Mouse (Mus musculus): ENCODE data around the gene Vstm4. TPM values are rescaled to one million over a fixed set of nuclear protein-coding genes. Genes with fewer than 3 reads are reported as not detected.
A peak's percentile ranks its signal among the peaks of the same experiment; 100 is the strongest.

Vstm4 gene
- polyA plus RNA-seq, 1 experiment from 2014 or later = 20.3 TPM

DNA sequence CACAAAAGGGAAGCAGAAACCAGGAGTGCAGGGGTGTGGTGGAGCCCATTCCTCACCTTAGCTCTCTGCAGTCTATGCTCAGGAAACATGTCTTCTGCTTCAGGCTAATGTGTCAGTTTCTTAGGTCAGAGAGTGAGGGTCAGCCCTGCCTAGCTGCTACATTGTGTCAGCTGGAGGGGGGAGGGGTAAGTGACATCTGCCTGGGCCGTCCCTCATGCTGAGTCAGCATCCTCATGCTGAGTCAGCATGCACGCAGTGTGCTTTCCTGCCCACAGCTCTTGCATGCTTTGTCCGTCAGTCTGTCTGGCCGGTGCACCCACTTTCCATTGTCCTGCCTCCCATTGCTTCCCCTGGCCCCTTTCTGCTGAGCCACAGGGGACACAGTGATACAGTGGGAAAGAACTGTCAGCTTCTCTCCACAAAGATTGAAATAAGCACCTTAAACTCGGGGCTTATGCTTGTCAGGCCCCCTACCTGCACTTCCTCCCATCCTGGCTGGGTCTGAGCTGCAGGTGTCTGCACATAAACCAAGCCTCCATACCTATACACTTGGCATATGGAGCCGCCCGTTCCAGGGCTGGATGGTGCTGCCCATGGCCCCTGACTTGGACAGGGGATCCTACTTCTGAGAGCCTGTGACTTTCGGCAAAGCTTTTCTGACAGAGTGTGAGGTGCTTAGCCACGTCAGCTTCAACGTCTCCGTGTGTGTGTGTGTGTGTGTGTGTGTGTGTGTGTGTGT, 3.4 kb downstream of the Vstm4 start:
- H3K9ac ChIP-seq (ENCODE audit: low read length) = no peak overlapping the region
- H3K36me3 ChIP-seq (ENCODE audit: control insufficient read depth, insufficient read depth, low read length) = peaks cover 13% of the 10 kb centered on the region; the same call in 1 of the 2 replicates
- no peak overlapping the region for H3K4me3 ChIP-seq (ENCODE audit: control insufficient read depth in 1 of 2, insufficient read depth in 1 of 2, low read depth in 1 of 2, low read length in 2 of 2)
- H3K27me3 ChIP-seq (ENCODE audit: control insufficient read depth, insufficient read depth, low read length) = no peaks in the 10 kb centered on the region
- H3K27ac ChIP-seq (replicated peaks in 1 of 2; ENCODE audit: control insufficient read depth in 1 of 2, insufficient read depth in 1 of 2, low read depth in 2 of 2, low read length in 2 of 2) = peak overlapping the region in 1 of 2 experiments; percentile 90; a peak in 1 of 4 replicates
- no peaks in the 10 kb centered on the region for H3K9me3 ChIP-seq (ENCODE audit: control insufficient read depth, low read length)
- 56% methylated on average over 11 of the region's 11 CpGs for WGBS
- H3K4me1 ChIP-seq (ENCODE audit: control insufficient read depth in 2 of 2, insufficient read depth in 2 of 2, low read length in 2 of 2) = peaks cover 34 to 49% of the 10 kb centered on the region in 2 experiments
- H3K4me2 ChIP-seq (ENCODE audit: low read length) = no peak overlapping the region
- no peak for ATAC-seq (ENCODE audit: insufficient number of reproducible peaks, insufficient read depth, low FRiP score, low read depth)

DNA sequence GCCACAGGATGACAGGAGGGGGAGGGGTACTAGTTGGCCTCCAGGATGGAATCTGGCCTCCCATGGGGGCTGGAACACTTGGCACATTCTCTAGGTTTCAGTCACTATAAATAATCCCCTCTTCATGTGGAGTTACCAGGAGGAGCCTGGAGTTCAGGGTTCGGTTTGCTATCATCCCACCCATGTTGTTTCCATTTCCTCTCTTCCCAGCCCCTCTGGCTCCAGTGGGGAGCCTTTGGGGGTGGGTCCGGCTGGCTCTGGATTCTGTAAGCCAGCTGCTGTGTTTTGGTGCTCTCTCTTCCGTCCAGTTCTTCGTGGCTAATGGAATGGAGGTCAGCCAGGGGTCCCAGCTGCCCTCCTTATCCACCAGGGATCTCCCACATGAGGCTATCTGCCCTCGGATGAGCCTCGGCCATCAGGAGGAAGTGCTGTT, 4.6 kb downstream of the Vstm4 start:
- under 1% methylated on average over 6 of the region's 6 CpGs for WGBS
- peak overlapping the region; percentile 52 for H3K9ac ChIP-seq (ENCODE audit: low read length)
- ATAC-seq (ENCODE audit: insufficient number of reproducible peaks, insufficient read depth, low FRiP score, low read depth) = peak; percentile 76
- peaks cover 17% of the 10 kb centered on the region; the same call in 1 of the 2 replicates for H3K36me3 ChIP-seq (ENCODE audit: control insufficient read depth, insufficient read depth, low read length)
- no peaks in the 10 kb centered on the region for H3K27me3 ChIP-seq (ENCODE audit: control insufficient read depth, insufficient read depth, low read length)
- no peaks in the 10 kb centered on the region for H3K9me3 ChIP-seq (ENCODE audit: control insufficient read depth, low read length)
- no peak overlapping the region; a peak in 1 of 4 replicates for H3K4me3 ChIP-seq (ENCODE audit: control insufficient read depth in 1 of 2, insufficient read depth in 1 of 2, low read depth in 1 of 2, low read length in 2 of 2)
- peak overlapping the region; percentile 54 for H3K4me2 ChIP-seq (ENCODE audit: low read length)
- peak overlapping the region; percentile 75 to 90 for H3K27ac ChIP-seq (replicated peaks in 1 of 2; ENCODE audit: control insufficient read depth in 1 of 2, insufficient read depth in 1 of 2, low read depth in 2 of 2, low read length in 2 of 2)
- peaks cover 33 to 49% of the 10 kb centered on the region in 2 experiments for H3K4me1 ChIP-seq (ENCODE audit: control insufficient read depth in 2 of 2, insufficient read depth in 2 of 2, low read length in 2 of 2)

DNA sequence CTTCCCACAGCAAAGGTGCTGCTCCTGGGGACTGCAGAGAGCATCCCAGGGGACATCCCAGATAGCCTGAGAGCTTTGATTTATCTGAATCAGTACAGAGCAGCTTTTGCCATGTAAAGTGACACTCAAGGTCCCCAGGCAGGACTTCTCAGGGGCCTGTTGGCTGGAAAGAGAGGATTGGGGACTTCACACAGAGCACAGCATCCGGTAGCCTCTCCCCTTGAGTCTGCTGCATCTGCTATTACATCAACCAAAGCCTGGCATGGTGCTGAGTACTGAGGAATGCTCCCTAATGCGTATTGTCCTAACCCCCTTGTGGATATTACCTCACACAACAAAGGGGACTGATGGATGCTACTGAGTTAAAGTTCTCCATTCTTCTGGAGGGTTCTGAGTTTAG, 5.1 kb downstream of the Vstm4 start:
- peak overlapping the region; percentile 54 for H3K4me2 ChIP-seq (ENCODE audit: low read length)
- H3K9ac ChIP-seq (ENCODE audit: low read length) = peak overlapping the region; percentile 52
- H3K4me3 ChIP-seq (ENCODE audit: control insufficient read depth in 1 of 2, insufficient read depth in 1 of 2, low read depth in 1 of 2, low read length in 2 of 2) = no peak overlapping the region; a peak in 1 of 4 replicates
- no peaks in the 10 kb centered on the region for H3K27me3 ChIP-seq (ENCODE audit: control insufficient read depth, insufficient read depth, low read length)
- H3K9me3 ChIP-seq (ENCODE audit: control insufficient read depth, low read length) = no peaks in the 10 kb centered on the region
- 43% methylated on average over 2 of the region's 2 CpGs for WGBS
- peak; percentile 6; the same call in 1 of the 2 replicates for ATAC-seq (ENCODE audit: insufficient number of reproducible peaks, insufficient read depth, low FRiP score, low read depth)
- H3K27ac ChIP-seq (replicated peaks in 1 of 2; ENCODE audit: control insufficient read depth in 1 of 2, insufficient read depth in 1 of 2, low read depth in 2 of 2, low read length in 2 of 2) = peak overlapping the region; percentile 75 to 90
- peaks cover 17% of the 10 kb centered on the region; the same call in 1 of the 2 replicates for H3K36me3 ChIP-seq (ENCODE audit: control insufficient read depth, insufficient read depth, low read length)
- peaks cover 29 to 46% of the 10 kb centered on the region in 2 experiments for H3K4me1 ChIP-seq (ENCODE audit: control insufficient read depth in 2 of 2, insufficient read depth in 2 of 2, low read length in 2 of 2)

DNA sequence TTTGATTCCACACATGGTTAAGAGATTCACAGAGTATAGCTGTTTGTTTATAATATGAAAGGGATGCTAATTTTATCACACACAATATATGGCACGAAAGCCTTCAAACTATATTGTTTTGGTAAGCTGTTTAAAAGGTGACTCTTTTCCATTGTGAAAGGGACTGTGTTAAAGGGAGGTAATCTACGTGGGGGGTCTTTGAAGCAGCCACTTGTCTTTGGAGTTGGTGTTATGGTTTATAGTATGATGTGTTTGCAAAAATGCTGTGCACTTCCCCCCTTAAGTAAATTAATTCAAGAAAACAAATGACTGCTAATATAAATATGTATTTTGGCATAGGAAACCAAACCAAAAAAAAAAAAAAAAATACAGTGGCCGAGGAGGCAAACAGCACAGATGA, 8.8 kb downstream of the Vstm4 start:
- Histone ChIP-seq H3K27me3 (ENCODE audit: control insufficient read depth, insufficient read depth, low read length) (no peaks in the 10 kb centered on the region), H3K36me3 (ENCODE audit: control insufficient read depth, insufficient read depth, low read length) (peaks cover 17% of the 10 kb centered on the region; the same call in 1 of the 2 replicates), H3K4me2 (ENCODE audit: low read length) (no peak overlapping the region), H3K4me1 (ENCODE audit: control insufficient read depth in 2 of 2, insufficient read depth in 2 of 2, low read length in 2 of 2) (peaks cover 12 to 24% of the 10 kb centered on the region in 2 experiments), H3K9me3 (ENCODE audit: control insufficient read depth, low read length) (0 out of 2 replicates have a peak, but pooled peaks cover 2% of the 10 kb centered on the region), H3K9ac (ENCODE audit: low read length) (no peak overlapping the region), H3K4me3 (ENCODE audit: control insufficient read depth in 1 of 2, insufficient read depth in 1 of 2, low read depth in 1 of 2, low read length in 2 of 2) (no peak overlapping the region), H3K27ac (replicated peaks in 1 of 2; ENCODE audit: control insufficient read depth in 1 of 2, insufficient read depth in 1 of 2, low read depth in 2 of 2, low read length in 2 of 2) (no peak overlapping the region)
- ATAC-seq (ENCODE audit: insufficient number of reproducible peaks, insufficient read depth, low FRiP score, low read depth) = no peak
- WGBS = 81% methylated on average over 3 of the region's 3 CpGs

- no peak overlapping the region for H3K9ac ChIP-seq (ENCODE audit: low read length)
- 46% methylated on average over 5 of the region's 5 CpGs for WGBS
- H3K27me3 ChIP-seq (ENCODE audit: control insufficient read depth, insufficient read depth, low read length) = no peaks in the 10 kb centered on the region
- peaks cover 8% of the 10 kb centered on the region in 2 experiments for H3K4me1 ChIP-seq (ENCODE audit: control insufficient read depth in 2 of 2, insufficient read depth in 2 of 2, low read length in 2 of 2)
- H3K9me3 ChIP-seq (ENCODE audit: control insufficient read depth, low read length) = 0 out of 2 replicates have a peak, but pooled peaks cover 2% of the 10 kb centered on the region
- peak overlapping the region in 1 of 2 experiments; percentile 7; a peak in 1 of 4 replicates for H3K27ac ChIP-seq (replicated peaks in 1 of 2; ENCODE audit: control insufficient read depth in 1 of 2, insufficient read depth in 1 of 2, low read depth in 2 of 2, low read length in 2 of 2)
- no peak overlapping the region for H3K4me3 ChIP-seq (ENCODE audit: control insufficient read depth in 1 of 2, insufficient read depth in 1 of 2, low read depth in 1 of 2, low read length in 2 of 2)
- H3K4me2 ChIP-seq (ENCODE audit: low read length) = no peak overlapping the region
- ATAC-seq (ENCODE audit: insufficient number of reproducible peaks, insufficient read depth, low FRiP score, low read depth) = peak; percentile 66
- H3K36me3 ChIP-seq (ENCODE audit: control insufficient read depth, insufficient read depth, low read length) = no peaks in the 10 kb centered on the region
Observed at GRCm38 (mm10) chr14:32871963-32872362, 15.4 kb downstream of the Vstm4 start.

GRCm38 (mm10) chr14:32877549-32877948, 21.0 kb downstream of the Vstm4 start:
- WGBS = 57% methylated on average over 6 of the region's 6 CpGs
- Histone ChIP-seq H3K4me2 (ENCODE audit: low read length) (no peak overlapping the region), H3K4me1 (ENCODE audit: control insufficient read depth in 2 of 2, insufficient read depth in 2 of 2, low read length in 2 of 2) (peaks cover 26 to 29% of the 10 kb centered on the region in 2 experiments), H3K4me3 (ENCODE audit: control insufficient read depth in 1 of 2, insufficient read depth in 1 of 2, low read depth in 1 of 2, low read length in 2 of 2) (no peak overlapping the region), H3K9ac (ENCODE audit: low read length) (no peak overlapping the region), H3K27me3 (ENCODE audit: control insufficient read depth, insufficient read depth, low read length) (no peaks in the 10 kb centered on the region), H3K9me3 (ENCODE audit: control insufficient read depth, low read length) (no peaks in the 10 kb centered on the region), H3K36me3 (ENCODE audit: control insufficient read depth, insufficient read depth, low read length) (no peaks in the 10 kb centered on the region), H3K27ac (replicated peaks in 1 of 2; ENCODE audit: control insufficient read depth in 1 of 2, insufficient read depth in 1 of 2, low read depth in 2 of 2, low read length in 2 of 2) (peak overlapping the region in 1 of 2 experiments; percentile 25; a peak in 1 of 4 replicates)
- ATAC-seq (ENCODE audit: insufficient number of reproducible peaks, insufficient read depth, low FRiP score, low read depth) = no peak

DNA sequence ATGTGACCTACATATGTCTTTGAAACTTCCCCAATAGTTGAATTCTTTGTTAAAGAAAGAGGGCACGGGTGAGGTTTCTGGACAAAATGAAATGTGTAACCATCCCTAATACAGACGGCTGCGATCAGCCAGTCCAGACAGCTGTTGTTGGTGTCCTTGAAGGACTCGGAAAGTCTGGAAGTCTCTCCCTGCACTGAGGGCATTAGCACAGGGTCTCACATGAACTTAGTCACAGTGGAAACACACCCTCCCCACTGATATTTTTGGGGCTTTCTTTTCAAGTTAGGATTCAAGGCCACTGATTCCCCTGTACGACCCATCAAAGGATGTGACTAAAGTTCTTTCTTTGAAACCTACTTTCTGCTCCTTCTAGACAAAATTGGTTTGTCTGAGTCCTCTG, 23.8 kb downstream of the Vstm4 start:
- Histone ChIP-seq H3K4me2 (ENCODE audit: low read length) (no peak overlapping the region), H3K27me3 (ENCODE audit: control insufficient read depth, insufficient read depth, low read length) (no peaks in the 10 kb centered on the region), H3K4me1 (ENCODE audit: control insufficient read depth in 2 of 2, insufficient read depth in 2 of 2, low read length in 2 of 2) (peaks cover 29 to 38% of the 10 kb centered on the region in 2 experiments), H3K9ac (ENCODE audit: low read length) (no peak overlapping the region), H3K9me3 (ENCODE audit: control insufficient read depth, low read length) (no peaks in the 10 kb centered on the region), H3K27ac (replicated peaks in 1 of 2; ENCODE audit: control insufficient read depth in 1 of 2, insufficient read depth in 1 of 2, low read depth in 2 of 2, low read length in 2 of 2) (peak overlapping the region in 1 of 2 experiments; percentile 81; a peak in 2 of 4 replicates), H3K4me3 (ENCODE audit: control insufficient read depth in 1 of 2, insufficient read depth in 1 of 2, low read depth in 1 of 2, low read length in 2 of 2) (no peak overlapping the region), H3K36me3 (ENCODE audit: control insufficient read depth, insufficient read depth, low read length) (no peaks in the 10 kb centered on the region)
- 79% methylated on average over 5 of the region's 5 CpGs for WGBS
- no peak for ATAC-seq (ENCODE audit: insufficient number of reproducible peaks, insufficient read depth, low FRiP score, low read depth)
